Comparison of ENCODE assay signal across 16 mouse cellular contexts in genomic region chr10:117586859-117587258, GRCm38 (mm10). TPM values are rescaled to one million over a fixed set of nuclear protein-coding genes. Genes with fewer than 3 reads are reported as not detected.
A peak's percentile ranks its signal among the peaks of the same experiment; 100 is the strongest.
DNase-seq lines count a peak whose midpoint lies in the region; ATAC-seq and TF ChIP-seq lines count a peak whose summit lies in the region.
"Had no signal": no experiment of that assay in that cellular context is flagged by ENCODE, and none has a peak within 500 bp of the region (broad histone marks: within the 10 kb centered on the region; RNA-seq: fewer than 3 reads in every experiment).

No protein-coding gene starts in this region.

- no peak overlapping the region for H3K4me2 ChIP-seq in kidney, embryonic 15.5 days
- peak overlapping the region; percentile 31 for H3K4me2 ChIP-seq in limb, embryonic 13.5 days (replicated peaks)
- H3K4me2 ChIP-seq: heart, embryonic 12.5 days; liver, embryonic 12.5 days had no signal

- WGBS in kidney, embryonic 15.5 days, result 38% methylated on average over 11 of the region's 11 CpGs
- 15% methylated on average over 11 of the region's 11 CpGs for WGBS in limb, embryonic 13.5 days
- 89% methylated on average over 11 of the region's 11 CpGs for WGBS in thymus, adult 2 months

- no peak overlapping the region for H3K9ac ChIP-seq in kidney, embryonic 15.5 days
- no peak overlapping the region for H3K9ac ChIP-seq in limb, embryonic 13.5 days
- H3K9ac ChIP-seq: heart, embryonic 12.5 days; liver, embryonic 12.5 days had no signal

- no peak for ATAC-seq in kidney, embryonic 15.5 days (replicated peaks; ENCODE audit: low FRiP score)
- peak; percentile 63 for ATAC-seq in limb, embryonic 13.5 days (ENCODE audit: low FRiP score, low read depth)
- ATAC-seq: liver, embryonic 12.5 days; Patski had no signal

- TF ChIP-seq POLR2A in brain, embryonic 14.5 days (IDR thresholded peaks at IDR 0.05; ENCODE audit: borderline replicate concordance, extremely low read depth, insufficient read depth, insufficient read length, poor library complexity, severe bottlenecking), result no peak
- TF ChIP-seq POLR2A in thymus, adult 2 months (IDR thresholded peaks at IDR 0.05; ENCODE audit: control insufficient read depth, extremely low read depth, insufficient read depth, low read length, poor library complexity), result no peak

- DNase-seq in kidney, adult 11 months, result peak; percentile 43
- DNase-seq in brain, embryonic 14.5 days (ENCODE audit: low read depth), result peak; percentile 49
- DNase-seq in kidney, adult 9 months, result peak; percentile 28
- DNase-seq in T-cell, adult 2 months (ENCODE audit: low spot score), result no peak
- no peak for DNase-seq in thymus, adult 2 months
- DNase-seq: adrenal gland, postnatal 25 days; cerebellum, adult 11 months; lung, postnatal 36 days; retina, postnatal 1 day; thymus, postnatal 25 days had no signal

- no peak overlapping the region for H3K4me3 ChIP-seq in kidney, embryonic 15.5 days (replicated peaks)
- H3K4me3 ChIP-seq in limb, embryonic 13.5 days, result no peak overlapping the region
- no peak overlapping the region for H3K4me3 ChIP-seq in thymus, adult 2 months (ENCODE audit: control insufficient read depth, insufficient read depth, low read length)
- H3K4me3 ChIP-seq: heart, embryonic 12.5 days; liver, embryonic 12.5 days had no signal

- no peaks in the 10 kb centered on the region for H3K27me3 ChIP-seq in kidney, embryonic 15.5 days
- H3K27me3 ChIP-seq in limb, embryonic 13.5 days, result no peaks in the 10 kb centered on the region
- H3K27me3 ChIP-seq in thymus, adult 2 months (ENCODE audit: control insufficient read depth, insufficient read depth, low read length), result no peaks in the 10 kb centered on the region
- H3K27me3 ChIP-seq: CH12.LX; heart, embryonic 12.5 days; liver, embryonic 12.5 days had no signal

- peaks cover 16% of the 10 kb centered on the region for H3K4me1 ChIP-seq in kidney, embryonic 15.5 days
- peaks cover 28% of the 10 kb centered on the region for H3K4me1 ChIP-seq in limb, embryonic 13.5 days
- H3K4me1 ChIP-seq in thymus, adult 2 months (replicated peaks; ENCODE audit: control insufficient read depth, insufficient read depth, low read length), result no peaks in the 10 kb centered on the region
- H3K4me1 ChIP-seq: heart, embryonic 12.5 days; liver, embryonic 12.5 days had no signal

- no peak for TF ChIP-seq CTCF in brain, embryonic 14.5 days (IDR thresholded peaks at IDR 0.05; ENCODE audit: borderline replicate concordance, extremely low read depth, insufficient read depth, insufficient read length)
- TF ChIP-seq CTCF in thymus, adult 2 months (IDR thresholded peaks at IDR 0.05; ENCODE audit: borderline replicate concordance, control insufficient read depth, extremely low read depth, insufficient read depth, low read length, poor library complexity), result no peak

- H3K27ac ChIP-seq in kidney, embryonic 15.5 days, result no peak overlapping the region
- 0 out of 2 replicates have a peak overlapping the region, but pooled peaks have one; percentile 2 for H3K27ac ChIP-seq in limb, embryonic 13.5 days
- no peak overlapping the region for H3K27ac ChIP-seq in thymus, adult 2 months (ENCODE audit: control insufficient read depth, insufficient read depth, low read length)
- H3K27ac ChIP-seq: liver, embryonic 12.5 days had no signal

- no peaks in the 10 kb centered on the region for H3K36me3 ChIP-seq in kidney, embryonic 15.5 days
- no peaks in the 10 kb centered on the region for H3K36me3 ChIP-seq in limb, embryonic 13.5 days
- H3K36me3 ChIP-seq in thymus, adult 2 months (ENCODE audit: control insufficient read depth, insufficient read depth, low read length), result no peaks in the 10 kb centered on the region
- H3K36me3 ChIP-seq: heart, embryonic 12.5 days; liver, embryonic 12.5 days had no signal

- no peaks in the 10 kb centered on the region for H3K9me3 ChIP-seq in kidney, embryonic 15.5 days (replicated peaks)
- H3K9me3 ChIP-seq in limb, embryonic 13.5 days, result no peaks in the 10 kb centered on the region
- H3K9me3 ChIP-seq: liver, embryonic 12.5 days had no signal

RNA-seq across cellular contexts. Expression of gene Cpm, which starts 42.4 kb away (rescaled TPM):
- 31.3 and 31.5 TPM in 2 replicates for polyA plus RNA-seq in kidney, embryonic 15.5 days (2015; fragmentation: Nextera tagmentation; extraction: Ambion mirVana)
- polyA plus RNA-seq in brain, embryonic 14.5 days (2012; rRNA removed), result 3.4 and 3.7 TPM in 2 replicates
- 40.5 and 42.8 TPM in 2 replicates for polyA plus RNA-seq in limb, embryonic 13.5 days (2015; fragmentation: Nextera tagmentation; extraction: Ambion mirVana)
- 3.2 and 3.6 TPM in 2 replicates for polyA plus RNA-seq in thymus, adult 2 months (2012; rRNA removed)

Comparison
In these comparisons a context has a peak if more than half of its experiments do, and no peak if none do; other contexts are left out.
1. DNase-seq: peak in kidney, adult 11 months (single experiment), brain, embryonic 14.5 days (single experiment) and kidney, adult 9 months (single experiment); none in T-cell, adult 2 months (single experiment) and thymus, adult 2 months (single experiment).